Mouse (Mus musculus) lung, postnatal 14 days (tissue): ENCODE results near the gene Neil3.
"Not testable (repeated sequence)": the region's sequence is repeated elsewhere in the genome, so short reads cannot be mapped to it uniquely, and the experiment has no call there.

Experiments used
- DNase-seq: peaks from one replicate; pipeline ENCODE4 v3.0.0; 2021

Gene Neil3

DNA sequence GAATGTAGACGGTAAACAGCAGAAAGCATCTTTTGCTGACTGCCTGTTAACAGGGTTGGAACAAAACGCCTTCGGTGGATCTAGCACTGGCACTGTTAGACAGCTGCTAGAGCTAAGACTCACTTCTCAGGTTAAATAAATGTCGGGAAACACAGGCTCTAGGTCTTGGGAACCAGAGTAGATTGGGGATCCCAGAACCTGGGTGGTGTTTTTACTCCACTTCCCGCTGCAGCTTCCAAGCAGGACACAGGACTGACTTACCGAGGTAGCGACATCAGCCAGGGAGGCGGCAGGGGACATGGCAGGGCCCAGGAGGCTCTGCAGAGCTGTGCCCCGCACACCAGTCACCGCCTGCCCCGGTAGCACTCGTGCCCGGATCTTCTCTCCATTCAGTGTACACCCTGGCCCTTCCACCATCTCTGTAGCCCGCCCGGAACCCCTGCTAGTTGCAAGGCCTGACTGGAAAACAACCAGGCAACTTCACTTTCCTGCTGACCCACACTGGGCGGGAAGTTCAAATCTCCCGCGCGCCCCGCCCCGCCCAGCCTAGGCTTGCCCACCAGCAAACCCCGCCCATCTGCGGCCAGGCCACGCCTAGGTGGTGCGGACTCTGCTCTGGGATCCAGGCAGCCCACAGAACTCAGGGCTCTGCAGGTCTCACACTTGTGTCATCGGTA, at the start of gene Neil3:
TSS of gene Neil3 (minus strand) at position 571 of the 677 bp plus-strand sequence.
- DNase-seq: peak; percentile 84

DNA sequence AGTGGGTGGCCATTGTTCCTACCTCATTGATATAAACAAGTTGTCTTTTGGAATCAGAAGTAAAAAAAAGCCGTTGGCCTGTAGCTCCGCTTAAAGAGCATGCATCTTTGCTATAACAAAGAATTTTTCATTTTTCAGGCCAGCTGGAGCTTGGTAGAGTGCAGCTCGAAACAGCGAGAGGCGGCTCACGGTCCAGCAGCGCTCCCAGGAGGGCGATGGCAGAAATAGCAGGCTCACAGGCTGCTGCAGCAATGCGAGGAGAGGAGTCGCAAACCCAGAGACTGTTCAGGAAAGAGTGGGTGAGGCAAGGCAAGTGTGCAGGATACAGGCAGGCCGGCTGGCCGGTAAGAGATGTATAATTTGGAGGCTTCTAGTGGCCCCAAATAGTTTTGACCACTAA, 42.0 kb upstream of the Neil3 start:
- peak; percentile 32 for DNase-seq

GRCm38 (mm10) chr8:53663946-53664345, 25.1 kb upstream of the Neil3 start:
- peak; percentile 80 for DNase-seq

DNA sequence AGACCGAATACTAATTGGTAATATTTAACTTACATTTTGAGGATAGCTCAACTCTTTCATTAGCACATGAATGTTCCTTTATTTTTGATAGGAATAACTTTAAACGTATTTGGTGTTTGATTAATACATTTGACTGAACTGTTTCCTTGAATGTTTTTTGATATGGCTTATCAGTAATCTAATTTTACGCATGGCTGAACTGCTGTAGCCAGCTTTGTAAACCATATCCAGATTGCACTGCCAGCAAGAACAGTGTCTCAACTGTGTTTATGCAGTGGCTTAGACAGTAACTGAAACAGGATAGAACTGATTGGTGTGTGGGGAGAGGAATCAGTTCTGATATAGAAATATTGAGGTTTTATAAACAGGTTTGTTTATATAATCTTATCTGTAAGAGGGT, 22.6 kb upstream of the Neil3 start:
- no peak for DNase-seq

- DNase-seq: no peak
Observed at GRCm38 (mm10) chr8:53630618-53631017, 8.2 kb downstream of the Neil3 start.

DNA sequence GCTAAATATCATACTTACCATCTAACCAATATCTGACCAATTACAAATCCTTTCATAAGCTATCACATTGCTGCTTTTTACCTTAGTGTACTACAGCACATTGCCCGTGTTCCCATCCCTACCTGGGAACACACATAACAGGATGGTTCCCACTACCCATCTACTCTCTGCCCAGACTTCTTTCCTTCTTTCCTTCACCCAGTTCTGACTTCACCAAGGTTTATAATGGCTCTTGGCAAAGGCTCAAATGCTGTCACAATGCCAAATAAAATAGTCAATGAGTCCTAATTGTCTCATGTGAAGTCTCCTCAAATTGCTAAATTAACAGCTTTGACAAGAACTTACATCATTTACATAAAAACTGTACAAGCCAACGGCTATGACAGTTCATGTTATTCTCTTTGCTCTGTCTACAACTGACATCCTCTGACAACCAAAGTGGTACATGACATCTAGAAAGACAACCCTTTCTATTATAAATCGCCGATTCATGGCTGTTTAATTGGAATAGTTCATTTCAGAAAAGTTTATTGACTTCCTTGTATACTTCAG, 9.9 kb downstream of the Neil3 start:
- DNase-seq: no peak

DNA sequence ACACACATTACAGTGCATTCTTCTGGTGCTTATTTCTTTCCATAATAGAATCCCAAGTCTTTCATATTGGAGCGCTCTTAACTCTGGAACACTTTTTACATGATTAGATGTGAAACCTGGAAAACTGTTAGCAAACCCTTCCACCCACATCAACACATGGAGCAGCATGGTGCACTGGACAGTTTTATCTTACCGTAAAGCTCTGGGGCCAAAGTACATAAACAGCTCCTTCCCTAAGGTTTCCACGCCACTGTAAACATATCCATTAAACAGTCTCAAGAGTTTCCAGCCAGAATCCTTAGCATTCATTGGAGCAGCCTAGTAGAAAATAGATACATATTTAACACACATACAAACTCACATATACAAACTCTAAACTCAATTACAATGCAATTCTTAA, 15.4 kb downstream of the Neil3 start:
- DNase-seq: no peak

- no peak for DNase-seq
Observed at GRCm38 (mm10) chr8:53619196-53619595, 19.7 kb downstream of the Neil3 start.

- no peak for DNase-seq
Observed at GRCm38 (mm10) chr8:53614288-53614646, 24.6 kb downstream of the Neil3 start.

DNA sequence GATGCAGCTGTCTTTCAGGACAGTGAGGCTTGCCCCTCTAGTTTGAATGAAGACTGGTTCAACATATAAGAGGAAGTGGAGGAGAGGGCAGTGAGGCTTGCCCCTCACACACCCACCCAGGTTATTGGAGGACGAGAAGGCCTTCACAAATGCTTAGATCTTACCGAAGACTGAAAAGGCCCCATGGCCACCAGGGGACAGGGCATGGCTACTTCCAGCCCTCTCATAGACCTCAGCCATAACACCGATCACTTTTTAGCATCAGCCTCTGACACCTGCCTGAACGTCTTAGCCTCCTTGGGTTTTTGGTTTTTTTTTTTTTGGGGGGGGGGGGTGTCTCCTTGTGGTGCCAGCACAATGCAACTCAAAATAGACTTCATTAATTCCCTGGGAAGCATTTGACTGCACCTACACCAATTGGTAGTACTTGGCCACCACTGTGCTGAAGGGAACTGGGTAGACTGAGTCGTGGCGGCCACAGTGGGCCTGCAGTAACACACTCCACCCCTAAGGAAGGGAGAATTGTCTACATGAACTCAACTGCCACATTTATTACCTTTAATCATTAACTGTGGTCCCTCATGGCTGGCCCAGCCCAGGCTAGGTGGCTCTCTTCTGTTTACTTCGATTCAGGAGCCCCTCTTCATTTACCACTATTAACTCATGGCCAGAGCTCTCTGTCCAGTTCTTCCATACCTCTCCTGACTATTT, 25.1 kb downstream of the Neil3 start:
- DNase-seq: no peak

GRCm38 (mm10) chr8:53612297-53612696, 26.6 kb downstream of the Neil3 start:
- peak; percentile 2 for DNase-seq

GRCm38 (mm10) chr8:53607040-53607439, 31.8 kb downstream of the Neil3 start:
- DNase-seq: peak; percentile 26

- DNase-seq: no peak
Observed at GRCm38 (mm10) chr8:53604906-53605305, 34.0 kb downstream of the Neil3 start.

GRCm38 (mm10) chr8:53603672-53604071, 35.2 kb downstream of the Neil3 start:
- DNase-seq: no peak

GRCm38 (mm10) chr8:53600826-53601225, 38.0 kb downstream of the Neil3 start:
- DNase-seq: no peak

DNA sequence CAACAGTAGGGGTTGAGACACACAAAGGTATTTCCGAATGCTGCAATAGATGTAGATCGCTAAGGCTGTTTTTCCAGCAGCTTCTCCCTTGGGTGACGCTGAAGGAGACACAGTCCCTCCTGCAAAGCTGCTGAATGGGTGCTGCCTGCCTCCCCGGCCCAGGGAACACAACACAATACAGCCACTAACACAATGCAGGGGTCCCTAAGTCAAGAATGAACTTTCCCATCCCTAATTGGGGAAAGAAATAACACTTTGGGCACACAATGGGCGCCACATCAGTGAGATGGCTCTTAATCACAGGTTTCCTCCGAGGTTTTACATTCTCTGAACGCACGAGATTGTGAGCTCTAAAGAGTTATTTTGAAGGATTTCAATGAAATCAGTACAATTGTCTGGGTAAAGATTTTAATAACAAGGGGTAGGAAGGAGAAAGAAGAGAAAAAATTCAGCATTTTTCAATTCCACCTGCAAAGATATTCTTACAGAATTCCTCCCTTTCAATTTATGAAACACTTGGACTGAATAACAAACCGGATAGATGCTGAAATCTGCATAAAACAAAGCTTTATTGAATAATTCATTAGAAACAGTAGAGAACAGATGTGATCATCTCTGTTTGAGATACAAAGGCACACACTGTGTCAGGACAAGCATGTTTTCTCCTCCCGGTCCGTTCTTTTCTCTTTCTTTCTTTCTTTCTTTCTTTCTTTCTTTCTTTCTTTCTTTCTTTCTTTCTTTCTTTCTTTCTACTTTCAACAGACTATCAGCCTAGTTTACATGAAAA, 38.6 kb downstream of the Neil3 start:
- DNase-seq: no peak

DNA sequence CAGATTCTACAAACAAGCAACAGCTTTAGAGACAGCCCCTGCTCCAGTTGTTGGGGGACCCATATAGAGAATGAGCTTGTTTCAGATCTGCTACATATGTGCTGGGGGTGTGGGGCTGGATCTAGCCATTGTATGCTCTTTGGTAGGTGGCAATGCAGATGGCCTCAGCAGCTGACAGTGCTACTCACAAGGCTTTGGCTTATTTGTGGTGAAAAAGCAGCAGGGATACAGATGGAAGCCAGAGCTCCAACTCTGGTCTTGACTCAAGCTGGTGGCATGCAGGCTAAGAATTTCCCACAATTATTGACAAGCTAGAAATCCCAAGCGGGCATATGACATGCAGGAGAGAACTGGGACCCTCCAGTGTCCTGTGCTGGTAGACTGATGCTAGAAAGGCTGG, 40.8 kb downstream of the Neil3 start:
- DNase-seq: no peak

DNA sequence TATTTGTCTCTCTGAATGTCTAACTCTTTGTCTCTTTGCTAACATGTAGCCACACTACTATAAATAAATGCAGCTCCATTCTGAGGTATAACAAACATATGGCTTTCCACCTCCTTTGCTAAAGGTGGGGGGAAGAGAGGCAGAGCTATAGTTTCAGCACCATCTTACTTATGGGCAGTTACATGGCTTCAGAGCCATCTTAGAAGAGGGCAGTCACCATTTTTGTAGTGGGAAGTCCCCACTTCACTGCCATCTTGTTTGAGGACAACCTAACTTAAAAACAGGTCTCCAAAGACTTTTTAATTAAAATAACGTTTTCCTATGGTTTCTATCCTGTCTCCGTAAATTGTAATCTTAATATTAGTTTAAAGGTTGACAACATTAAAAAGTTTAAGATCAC, 47.1 kb downstream of the Neil3 start:
- DNase-seq: no peak

- DNase-seq: peak; percentile 35
Observed at GRCm38 (mm10) chr8:53573600-53573999, 65.3 kb downstream of the Neil3 start.

DNA sequence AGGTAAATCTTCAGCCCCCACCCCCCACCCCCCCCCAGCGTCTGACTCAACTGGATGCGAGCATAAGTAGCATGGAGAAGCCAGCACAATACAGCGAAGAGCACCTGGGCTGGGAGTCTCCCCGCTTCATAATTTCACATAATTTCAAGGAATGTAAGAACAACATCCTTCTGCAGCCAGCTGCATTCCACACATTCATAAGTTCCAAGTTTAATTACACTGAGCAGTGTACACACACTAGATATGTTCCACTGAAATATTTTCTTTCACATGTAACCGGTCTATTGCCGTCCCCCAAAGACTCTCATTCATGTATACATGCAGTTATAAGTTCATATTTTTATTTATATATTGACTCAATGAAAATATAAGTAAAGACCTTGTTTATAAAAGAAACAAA, 72.6 kb downstream of the Neil3 start:
- DNase-seq: no peak

GRCm38 (mm10) chr8:53562441-53563040, 76.3 kb downstream of the Neil3 start:
- DNase-seq: no peak

GRCm38 (mm10) chr8:53539585-53539984, 99.3 kb downstream of the Neil3 start:
- no peak for DNase-seq

- DNase-seq: not testable (repeated sequence)
Observed at GRCm38 (mm10) chr8:53538049-53538448, 100.8 kb downstream of the Neil3 start.
